Mouse (Mus musculus) lung, adult 18-20 months (tissue): ENCODE measurements around the gene 2310022A10Rik.

Source experiments
- DNase-seq, 2 experiments: peaks; one replicate each; pipeline ENCODE4 v3.0.0; 2022; ENCODE audit warnings: mixed read lengths in 2 of 2

Gene 2310022A10Rik

GRCm38 (mm10) chr7:27541431-27541830, 11.6 kb upstream of the 2310022A10Rik start:
- DNase-seq = peak; percentile 29 to 51

DNA sequence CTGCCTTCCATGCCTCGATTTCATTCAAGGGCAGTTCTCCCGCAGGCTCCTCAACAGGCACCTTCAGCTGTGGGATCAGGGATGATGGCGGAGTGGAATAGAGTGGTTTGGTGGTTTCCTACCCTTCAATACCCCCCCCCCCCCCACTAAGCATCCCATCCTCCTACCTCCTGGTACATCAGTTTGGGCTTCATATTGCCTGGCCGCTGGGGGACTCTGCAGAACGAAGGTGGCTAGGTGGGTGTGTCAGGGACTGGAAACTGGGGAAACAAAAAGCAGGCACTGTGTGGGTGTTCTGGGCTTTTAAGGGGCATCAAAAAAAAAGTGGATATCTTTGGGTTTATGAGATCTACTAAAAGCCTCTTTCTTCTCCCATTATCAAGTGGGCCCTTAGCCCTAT, 11.1 kb upstream of the 2310022A10Rik start:
- no peak for DNase-seq

- DNase-seq = peak; percentile 83 to 88
These were observed 10.5 kb upstream of the 2310022A10Rik start for GRCm38 (mm10) chr7:27542392-27543033.

DNA sequence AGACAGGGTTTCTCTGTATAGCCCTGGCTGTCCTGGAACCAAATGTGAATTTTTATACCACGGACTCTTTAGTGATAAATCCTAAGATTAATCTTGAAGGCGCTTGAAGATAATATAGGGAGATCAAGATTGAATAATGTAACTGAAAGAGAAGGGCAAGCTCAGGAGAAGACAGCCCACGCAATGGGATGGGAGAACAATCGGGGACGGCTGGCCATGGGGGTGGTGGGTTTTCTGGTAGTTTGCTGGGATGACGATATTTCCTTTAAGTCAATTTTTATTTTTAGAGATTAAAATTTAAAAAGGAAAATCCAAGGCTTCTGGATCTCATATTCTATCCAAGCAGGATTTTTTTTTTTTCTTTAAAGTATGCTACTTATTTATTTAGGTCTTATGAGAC, 10.0 kb upstream of the 2310022A10Rik start:
- DNase-seq = no peak

DNA sequence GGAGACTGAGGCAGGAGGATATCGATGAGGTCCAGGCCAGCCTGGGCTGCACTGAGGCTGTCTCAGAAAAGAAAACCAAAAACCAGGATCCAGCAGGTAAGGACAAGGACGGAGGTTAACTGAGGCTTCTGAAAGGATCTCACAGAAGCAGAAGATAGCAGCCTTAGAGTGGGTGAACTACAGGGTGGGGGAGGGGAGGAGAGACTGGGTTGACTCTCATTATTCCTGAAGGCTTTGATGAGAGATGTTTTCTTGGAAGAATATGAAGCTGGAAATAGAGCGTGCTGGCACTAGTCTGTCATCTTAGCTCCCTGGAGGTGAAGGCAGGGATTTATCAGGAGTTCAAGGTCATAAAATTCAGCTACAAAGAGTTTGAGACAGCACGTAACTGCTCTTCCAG, 9.2 kb upstream of the 2310022A10Rik start:
- DNase-seq = no peak

DNA sequence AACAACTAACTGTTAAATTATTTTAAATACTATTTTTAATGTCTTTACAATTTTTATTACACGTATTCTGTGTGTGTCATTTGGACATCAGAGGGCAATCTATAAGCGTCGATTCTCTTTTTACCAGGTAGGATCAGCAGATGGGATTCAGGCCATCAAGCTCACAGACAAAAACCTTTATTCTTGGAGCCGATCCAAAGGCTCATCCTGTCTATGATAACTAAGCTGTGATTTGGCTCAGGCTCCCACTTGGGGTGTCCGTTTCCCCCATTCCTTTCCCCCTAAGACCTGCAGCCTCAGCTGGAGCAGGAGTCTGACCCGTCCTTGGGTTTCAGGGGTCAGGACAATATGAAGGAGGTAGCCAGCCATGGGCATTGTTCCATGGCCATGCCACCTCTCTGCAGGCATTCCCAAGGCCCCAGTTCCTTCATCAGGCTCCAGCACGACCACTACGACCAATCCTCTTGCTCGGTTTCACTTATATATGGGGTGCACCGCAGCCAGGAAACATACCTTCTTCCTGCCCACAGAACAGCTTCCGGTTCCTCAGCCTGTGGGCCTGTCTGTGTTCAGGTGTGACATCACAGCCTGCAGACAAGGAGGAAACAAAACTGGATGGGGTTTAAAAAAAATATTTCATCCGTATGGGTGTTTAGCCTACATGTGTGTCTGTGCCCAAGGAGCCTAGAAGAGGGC, 8.2 kb upstream of the 2310022A10Rik start:
- peak in 1 of 2 experiments; percentile 34 for DNase-seq

DNA sequence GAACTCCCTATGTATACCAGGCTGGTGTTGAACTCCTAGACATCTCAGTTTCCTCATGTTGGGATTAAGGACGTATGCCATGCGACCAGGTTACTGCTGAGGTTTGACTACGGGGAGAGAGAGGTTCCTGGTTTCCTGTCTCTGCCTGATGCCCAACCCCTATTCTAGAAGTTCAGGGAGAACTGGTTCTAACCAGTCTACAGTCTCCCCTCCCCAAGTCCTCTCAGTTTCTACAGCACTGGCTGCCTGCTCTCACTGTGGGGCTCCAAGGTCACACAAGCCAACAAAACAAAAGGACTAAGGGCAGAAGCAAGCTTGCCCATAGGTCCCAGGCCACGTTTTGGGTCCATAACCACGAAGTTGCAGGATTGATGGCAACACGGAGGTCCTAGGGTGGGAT, 3.4 kb upstream of the 2310022A10Rik start:
- DNase-seq = no peak

DNA sequence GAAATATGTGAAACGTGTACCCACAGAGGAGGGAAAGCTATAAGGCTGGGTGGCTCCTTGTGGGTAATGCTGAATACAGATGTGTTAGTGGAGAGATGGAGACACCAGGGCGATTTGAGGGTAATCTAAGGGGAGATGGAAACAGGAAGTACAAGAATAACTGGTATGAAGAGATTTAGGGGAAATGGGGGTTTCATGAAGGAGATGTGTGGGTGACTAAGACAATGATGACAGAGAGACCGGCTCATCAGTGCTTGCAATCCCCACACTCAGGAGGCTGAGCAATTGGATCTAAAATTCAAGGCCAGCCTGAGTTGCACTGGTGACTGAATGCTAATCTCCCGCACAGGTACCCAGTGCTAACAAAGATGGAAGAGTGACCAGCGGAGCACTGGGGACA, 963 bp upstream of the 2310022A10Rik start:
- no peak for DNase-seq

DNA sequence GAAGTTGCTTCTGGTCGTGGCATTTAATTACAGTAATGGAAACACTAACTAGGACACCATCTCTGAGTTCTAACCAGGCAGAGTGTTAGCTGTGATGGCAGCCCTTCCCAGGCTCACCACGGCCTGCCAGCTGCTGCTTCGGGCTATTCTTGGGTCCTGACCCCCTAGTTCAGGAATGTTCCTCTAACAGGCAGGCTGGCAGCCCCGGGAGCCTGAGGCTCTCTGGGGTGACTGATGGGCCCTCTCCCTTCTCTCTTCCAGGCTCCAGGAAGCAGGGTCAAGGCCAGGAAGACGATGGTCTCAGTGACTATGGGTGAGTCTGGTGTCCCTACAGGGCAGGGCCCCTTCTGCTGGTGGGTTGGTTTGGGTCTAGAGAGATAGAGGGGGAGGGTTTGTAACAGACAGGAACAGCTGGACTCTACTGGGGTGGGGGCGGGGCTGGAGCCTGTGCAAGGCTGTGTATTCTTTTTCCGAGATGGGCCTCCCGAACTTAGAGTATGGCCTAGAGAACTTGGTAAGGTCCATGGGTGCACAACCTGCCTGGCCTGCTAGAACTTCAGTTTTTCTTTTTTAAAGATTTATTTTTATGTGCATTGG, 7.4 kb downstream of the 2310022A10Rik start:
- DNase-seq = no peak

- DNase-seq = no peak
These were observed 7.9 kb downstream of the 2310022A10Rik start for GRCm38 (mm10) chr7:27560978-27561377.

DNA sequence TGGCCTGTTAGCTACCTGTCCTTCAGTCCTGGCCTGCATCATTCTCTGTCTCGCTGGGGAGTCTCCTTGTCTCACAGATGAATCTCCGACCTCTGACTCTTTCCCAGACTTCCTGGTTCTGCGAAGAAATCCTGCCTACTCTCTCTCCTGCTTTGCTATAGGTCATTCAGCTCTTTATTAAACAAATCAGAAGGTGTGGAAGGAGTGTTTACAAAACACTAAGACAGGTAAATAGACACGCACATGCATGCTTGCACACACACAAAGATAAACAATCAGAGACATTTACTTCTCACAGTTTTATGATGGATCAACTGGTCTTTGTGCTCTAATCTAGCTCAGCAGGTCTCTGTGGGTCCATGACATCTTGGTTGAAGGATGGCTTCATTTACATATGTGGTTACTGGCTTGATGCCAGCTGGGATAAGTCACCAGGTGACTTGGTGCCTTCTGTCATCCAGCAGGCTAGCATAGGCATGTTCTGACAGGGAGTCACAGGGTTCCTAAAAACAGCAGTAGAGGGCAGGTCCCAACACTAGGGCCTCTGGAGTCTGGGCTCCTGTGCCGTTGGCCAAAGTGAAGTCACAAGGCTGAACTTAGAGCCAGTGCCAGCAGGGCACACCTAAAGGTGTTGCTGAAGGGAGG, 16.7 kb downstream of the 2310022A10Rik start:
- DNase-seq = no peak

- DNase-seq = no peak
These were observed 19.1 kb downstream of the 2310022A10Rik start for GRCm38 (mm10) chr7:27572133-27572532.

DNA sequence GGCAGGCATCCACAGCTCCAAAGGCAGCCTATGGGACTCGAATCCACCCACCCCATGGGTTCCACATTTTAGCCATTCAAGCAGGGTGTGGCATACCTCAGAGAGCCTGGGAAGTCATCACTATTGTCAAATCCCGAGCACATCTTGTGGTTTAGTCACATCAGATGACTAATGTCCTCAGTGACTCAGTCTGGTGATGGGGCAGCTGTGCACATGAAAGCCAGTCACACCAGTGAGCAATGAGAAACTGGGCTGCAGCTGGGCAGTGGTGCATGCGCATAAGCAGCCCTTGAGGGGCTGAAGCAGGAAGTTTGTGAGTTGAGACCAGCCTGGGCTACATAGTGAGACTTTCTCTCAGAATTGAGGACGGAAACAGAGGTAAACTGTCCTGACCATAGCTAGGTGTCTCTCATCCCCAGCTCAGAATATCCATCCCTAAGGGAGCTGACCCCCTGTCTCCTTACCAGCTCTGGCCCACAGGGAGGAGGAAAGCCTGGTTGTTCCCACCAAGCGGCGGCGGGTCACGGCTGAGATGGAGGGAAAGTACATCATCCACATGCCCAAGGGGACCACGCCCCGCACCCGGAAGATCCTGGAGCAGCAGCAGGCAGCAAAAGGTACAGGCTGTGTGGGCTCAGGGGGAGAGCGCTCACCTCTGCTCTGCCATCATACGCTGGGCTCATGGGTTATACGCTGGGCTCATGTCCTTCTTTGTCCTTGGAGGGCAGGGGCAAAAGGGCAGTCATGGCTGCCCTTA, 21.3 kb downstream of the 2310022A10Rik start:
- peak; percentile 22 to 23 for DNase-seq

- DNase-seq = peak; percentile 47 to 57
These were observed 23.9 kb downstream of the 2310022A10Rik start for GRCm38 (mm10) chr7:27576914-27577313.

- no peak for DNase-seq
These were observed 24.6 kb downstream of the 2310022A10Rik start for GRCm38 (mm10) chr7:27577589-27577988.

DNA sequence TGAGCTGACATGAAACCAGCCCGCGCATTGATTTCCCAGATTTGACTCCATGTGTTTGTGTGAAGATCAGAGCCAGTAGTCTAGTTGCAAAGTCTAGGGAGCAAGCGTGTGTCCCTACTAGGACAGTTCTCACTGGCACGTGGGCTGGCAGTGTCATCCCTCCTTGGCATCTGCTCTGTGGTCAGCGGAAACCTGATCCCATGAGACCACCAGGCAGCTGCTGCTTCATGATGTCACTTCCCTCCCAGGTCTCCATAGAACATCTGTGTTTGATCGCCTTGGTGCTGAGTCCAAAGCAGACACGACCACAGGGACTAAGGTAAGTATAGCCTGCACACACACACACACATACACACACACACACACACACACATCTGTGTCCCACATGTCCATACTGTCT, 25.4 kb downstream of the 2310022A10Rik start:
- no peak for DNase-seq

GRCm38 (mm10) chr7:27580380-27581174, 27.5 kb downstream of the 2310022A10Rik start:
- no peak for DNase-seq

- no peak for DNase-seq
These were observed 33.8 kb downstream of the 2310022A10Rik start for GRCm38 (mm10) chr7:27586861-27587260.

DNA sequence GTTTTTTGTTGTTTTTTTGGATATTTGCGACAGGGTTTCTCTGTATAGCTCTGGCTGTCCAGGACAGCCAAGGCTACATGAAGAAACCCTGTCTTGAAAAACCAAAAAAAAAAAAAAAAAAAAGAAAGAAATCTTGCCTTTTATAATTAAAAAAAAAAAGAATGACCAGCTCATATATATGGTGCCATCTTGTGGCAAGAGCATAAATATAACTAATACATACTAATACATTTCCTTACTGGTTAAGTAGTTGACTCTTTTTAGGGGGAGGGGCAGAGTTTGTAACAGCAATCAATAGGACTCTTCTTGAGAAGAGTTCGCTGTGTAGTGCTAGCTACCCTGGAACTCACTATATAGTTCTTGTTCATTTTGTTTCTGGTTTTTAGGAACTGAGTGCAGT, 34.7 kb downstream of the 2310022A10Rik start:
- DNase-seq = no peak

DNA sequence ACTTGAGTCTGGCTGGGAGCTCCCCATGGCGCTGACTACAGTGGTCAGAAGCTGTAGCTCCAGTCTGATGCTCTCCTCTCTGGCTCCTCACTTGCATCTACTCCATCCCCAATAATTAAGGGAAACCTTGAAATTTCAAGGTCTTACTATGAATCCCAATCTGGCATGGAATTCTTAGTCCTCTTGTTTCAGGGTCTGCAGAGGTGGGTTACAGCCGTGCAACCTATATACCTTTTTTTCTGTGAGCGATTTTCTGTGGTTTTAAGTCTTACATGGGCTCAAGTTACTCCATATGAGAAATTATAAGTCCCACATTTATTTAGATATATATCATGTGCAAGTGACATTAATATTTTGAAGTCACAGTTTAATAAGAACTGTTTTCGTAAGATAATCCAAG, 37.1 kb downstream of the 2310022A10Rik start:
- DNase-seq = no peak

GRCm38 (mm10) chr7:27590566-27591213, 37.7 kb downstream of the 2310022A10Rik start:
- DNase-seq = no peak
